Mouse (Mus musculus) kidney, postnatal 36 days (tissue): ENCODE results near the gene Ccdc171.
A peak's percentile ranks its signal among the peaks of the same experiment; 100 is the strongest.

ENCODE experiments used
- DNase-seq, 2 experiments: peaks; one replicate each; pipeline ENCODE4 v3.0.0; 2021 to 2022; ENCODE audit warnings: mixed read lengths in 2 of 2

The Ccdc171 gene

DNA sequence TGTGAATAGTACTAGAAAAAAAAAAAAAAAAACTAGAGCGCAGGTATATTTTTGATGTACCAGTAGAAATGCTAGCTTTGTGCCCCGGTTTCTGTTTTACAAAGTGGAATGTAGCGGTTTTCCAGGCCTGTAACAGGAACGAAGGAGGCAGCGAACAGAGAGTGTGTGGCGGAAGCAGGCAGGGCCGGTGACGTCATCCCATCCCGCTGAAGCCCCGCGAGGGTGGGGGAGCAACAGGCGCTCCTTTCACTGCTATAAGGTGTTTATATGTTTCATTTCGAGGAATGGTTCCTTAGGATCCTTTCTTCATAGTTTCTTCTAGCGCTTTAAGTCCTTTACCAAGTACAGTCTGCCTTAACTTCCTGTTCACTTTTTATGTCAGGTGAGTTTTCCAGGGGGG lies 272.6 kb downstream of the Ccdc171 start:
- no peak for DNase-seq

- peak; percentile 39 to 66 for DNase-seq
Observed at GRCm38 (mm10) chr4:83798674-83799430, 273.5 kb downstream of the Ccdc171 start.

DNA sequence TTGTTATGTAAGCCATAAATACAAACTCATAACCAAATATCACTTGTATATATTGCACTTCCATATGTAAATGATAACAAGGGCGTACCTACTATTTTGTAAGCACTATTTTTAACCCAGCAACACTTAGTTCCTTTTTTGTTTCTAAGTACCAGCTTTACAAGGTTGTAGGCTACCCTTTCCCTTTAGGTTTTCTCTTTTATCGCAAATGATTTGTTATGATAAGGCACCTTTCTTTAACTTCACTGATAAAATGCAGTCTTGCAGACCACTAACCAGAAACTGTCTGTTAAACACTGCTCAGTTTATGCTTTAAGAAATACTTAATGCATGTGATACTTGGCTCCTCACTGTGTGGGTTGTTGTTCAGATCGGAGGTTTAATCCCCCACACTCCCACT lies 275.1 kb downstream of the Ccdc171 start:
- no peak for DNase-seq

DNA sequence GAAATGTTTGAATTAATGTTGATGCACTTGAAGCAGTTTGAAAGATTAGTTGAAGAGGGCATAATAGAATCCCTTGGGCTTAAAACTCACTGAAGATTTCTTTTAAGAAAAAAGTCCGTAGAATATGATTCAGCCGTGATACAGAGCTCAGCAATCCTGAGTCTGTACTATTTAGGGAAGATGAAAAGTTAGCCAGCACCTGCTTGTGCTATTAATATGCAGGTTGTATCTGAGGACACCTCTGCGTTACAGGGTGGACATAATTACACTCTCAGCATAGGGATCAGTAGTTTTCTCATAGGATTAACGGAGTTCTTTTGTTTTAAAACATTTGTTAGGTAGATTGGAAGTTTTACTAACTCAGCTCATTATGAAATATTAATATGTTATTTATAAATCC lies 291.6 kb downstream of the Ccdc171 start:
- no peak for DNase-seq

GRCm38 (mm10) chr4:83829718-83830459 lies 304.5 kb downstream of the Ccdc171 start:
- no peak for DNase-seq

DNA sequence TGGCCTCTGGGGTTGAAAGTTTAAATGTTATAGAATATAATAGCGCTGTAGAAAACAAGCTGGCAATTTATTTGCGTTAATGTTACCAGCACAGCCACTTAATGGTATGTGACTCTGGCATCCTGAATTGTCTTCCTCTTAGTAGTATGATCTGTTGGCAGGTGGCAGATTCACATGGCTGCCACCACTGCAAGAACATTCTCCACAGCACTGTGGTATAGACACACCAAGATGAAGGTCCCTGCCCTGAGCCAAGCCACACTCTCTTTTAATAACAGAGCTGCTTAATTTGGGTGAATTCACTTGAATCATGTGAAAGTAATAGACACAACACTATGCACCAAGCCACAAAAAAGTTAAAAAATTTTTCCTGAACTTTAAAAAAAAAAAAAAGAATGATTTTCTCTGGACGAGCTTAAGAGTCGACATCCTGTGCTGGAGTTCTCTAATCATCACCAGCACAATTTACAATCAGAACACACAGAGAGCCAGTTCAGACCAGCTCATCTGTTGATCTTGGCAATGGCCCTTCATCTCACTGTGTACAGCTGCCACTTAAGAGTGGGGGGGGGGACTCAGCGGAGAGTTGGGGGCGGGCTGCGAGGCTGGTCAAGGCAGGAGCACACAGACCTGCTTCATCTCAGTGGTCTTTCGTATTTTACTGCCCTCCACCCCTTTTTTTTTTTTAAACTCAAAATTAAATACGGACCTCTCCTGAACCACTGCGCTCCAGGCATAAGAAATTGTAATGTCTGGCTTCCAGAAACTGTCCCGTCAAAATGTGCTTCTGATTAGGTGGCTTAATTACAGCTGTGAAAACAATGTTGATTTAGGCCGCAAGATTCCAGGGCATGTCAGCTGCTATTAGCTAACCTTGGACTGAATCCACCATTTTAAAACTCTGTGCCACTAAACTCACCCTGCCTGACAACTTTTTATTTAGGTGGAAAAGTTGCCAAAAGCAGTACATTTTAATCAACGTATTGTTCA lies 305.8 kb downstream of the Ccdc171 start:
- DNase-seq, result peak; percentile 10 to 44

DNA sequence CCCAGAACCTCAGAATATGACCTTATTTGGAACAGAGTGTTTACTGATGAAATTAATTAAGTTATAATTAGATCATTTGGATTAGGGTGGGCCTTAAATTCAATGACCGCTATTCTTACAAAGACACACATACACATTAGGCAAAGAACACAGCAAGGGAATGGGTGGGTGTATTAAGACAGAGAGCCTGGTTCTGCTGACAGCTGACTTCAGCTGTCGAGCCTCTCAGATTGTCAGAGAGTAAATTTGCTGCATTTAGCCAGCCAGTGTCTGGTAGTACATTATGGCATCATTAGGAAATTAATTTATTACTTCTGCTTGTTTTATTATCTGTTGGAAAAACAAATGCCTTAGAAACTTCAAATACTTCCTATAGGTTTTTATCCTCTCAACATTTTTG lies 313.7 kb downstream of the Ccdc171 start:
- no peak for DNase-seq

- no peak for DNase-seq
Observed at GRCm38 (mm10) chr4:83846304-83846703, 321.0 kb downstream of the Ccdc171 start.

DNA sequence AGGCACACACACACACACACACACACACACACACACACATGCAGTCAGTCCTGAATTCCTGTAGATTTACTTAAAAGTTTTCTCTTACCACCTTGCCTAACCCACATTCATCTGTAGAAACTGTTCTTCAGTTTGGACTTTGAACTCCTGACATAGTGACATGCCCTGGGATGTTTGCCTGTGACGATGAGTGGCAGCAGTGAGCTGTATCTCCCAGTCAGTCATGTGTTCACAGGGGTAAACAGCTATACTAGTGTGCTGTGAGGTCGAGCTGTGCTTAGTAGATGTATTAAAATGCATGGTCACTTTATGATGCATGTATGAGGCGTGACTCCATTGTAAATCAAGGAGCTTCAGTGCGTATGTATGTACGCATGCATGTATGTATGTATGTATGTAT lies 328.5 kb downstream of the Ccdc171 start:
- peak in 1 of 2 experiments; percentile 4 for DNase-seq

DNA sequence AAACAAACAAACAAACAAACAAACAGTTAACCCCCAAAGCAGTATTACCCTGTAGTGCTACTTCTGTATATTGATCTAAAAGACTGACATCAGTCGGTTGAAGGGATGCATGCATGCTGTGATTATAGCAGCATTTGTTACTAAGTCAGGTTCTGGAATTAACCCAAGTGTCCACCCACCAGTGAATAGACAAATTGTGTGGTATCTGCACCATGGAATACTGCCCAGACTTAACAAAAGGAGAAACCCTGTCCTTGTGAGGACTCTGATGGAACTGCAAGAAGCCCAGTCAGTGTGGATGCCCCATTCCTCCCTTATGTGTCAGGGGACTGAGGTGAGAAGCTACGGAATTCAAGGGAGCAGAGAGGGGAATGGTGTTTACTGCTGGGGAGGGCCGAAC lies 336.4 kb downstream of the Ccdc171 start:
- DNase-seq, result no peak

DNA sequence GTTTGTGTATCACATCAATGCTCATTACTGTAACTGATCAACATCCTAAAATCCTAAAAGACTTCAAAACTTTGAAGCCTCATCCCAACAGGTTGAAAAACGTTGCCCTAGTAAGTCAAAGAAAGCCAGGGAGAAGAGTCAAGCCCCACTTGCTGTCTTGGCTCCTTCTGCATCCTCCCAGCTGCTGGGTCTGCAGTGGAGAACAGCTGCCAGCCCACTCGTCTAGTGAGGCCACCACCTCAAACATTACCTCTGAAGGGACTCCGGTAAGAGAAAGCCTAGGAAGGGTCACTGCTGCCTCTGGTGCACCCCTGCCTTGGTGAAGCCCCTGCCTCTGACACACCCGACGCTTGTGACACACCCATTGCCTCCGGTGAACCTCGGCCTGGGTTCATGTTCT lies 336.9 kb downstream of the Ccdc171 start:
- DNase-seq, result no peak

GRCm38 (mm10) chr4:83876600-83876999 lies 351.3 kb downstream of the Ccdc171 start:
- no peak for DNase-seq

DNA sequence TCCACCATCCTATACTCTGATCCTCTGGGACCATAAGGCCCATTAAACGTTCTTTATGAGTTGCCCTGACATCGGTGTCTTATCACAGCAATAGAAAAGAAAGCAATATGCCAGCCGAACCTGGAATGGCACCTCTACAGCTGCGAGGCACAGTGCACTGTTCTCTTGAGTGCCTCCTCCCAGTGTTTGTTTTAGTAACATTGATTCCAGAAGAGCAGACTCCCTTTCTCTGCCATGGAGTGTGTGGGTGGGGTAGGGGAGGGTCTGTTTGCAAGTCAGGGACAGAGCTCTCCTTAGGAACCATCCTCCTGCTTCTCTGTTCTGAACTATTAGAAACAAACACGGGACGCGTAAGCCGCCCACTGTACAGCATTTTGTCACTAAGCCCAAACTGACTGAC lies 352.9 kb downstream of the Ccdc171 start:
- DNase-seq, result no peak

DNA sequence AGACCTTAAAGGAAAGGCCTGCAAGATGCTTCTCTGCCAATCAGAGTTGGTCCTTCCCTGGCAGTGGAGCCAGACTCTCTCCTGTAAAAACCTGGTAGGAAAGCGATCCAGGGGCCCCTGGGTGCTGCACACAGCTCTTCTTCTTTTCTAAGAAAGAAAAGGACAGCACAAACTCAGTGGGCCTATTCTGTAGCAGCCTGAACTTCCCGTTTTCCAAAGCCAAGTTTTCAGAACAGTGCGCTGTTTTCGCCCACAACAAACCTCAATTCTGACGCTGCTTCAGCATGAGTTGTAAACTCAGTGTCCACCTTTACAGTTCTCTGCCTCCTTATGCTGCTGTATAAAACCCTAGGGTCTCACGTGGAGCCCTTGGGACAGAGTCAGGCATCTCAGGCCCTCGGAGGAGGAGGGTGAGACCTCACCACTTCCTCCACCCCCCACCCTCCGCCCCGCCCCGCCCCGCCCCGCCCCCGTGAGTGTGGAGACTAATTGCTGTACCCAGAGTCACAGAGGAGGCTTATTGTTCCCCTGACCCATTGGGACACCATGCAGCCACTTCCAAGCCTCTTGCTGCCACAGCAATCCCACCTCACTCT lies 363.2 kb downstream of the Ccdc171 start:
- DNase-seq, result no peak

DNA sequence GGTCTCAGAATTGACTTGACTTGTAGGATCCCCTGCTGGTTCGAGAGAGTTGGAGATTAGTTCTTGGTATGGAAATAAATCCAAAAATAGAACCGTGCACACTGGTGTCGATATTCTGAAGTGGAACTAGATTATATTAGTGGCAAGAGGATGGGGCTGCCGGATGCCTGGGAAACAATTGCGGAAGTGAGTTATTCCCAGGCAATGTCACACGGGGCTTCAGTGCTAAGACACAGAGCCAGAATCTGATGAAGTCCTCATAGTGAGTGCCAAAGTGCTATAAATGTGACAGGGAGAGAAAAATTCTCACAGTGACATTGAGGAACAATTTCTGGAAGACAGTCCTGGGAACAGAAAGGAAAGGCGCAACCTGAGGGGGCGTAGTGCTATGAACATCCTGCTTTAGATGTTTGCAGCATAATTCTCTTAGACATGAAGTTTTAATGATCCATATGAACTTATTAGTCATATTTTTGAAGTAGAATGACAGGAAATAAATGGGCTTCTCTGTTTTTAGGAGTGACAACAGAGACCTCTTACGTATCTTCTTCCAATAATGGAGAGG lies 376.8 kb downstream of the Ccdc171 start:
- no peak for DNase-seq
